Mouse (Mus musculus) spleen, adult 2 months (tissue): ENCODE measurements at regions not wholly inside any gene's neighbourhood (a gene's known extent, or its start where the extent isn't known, plus 50 kb on each side); places are given as distances from the start of the nearest gene placed in this dataset.
A peak's percentile ranks its signal among the peaks of the same experiment; 100 is the strongest.

ENCODE experiments used
- DNase-seq, 2 experiments: peaks; one replicate each; pipeline versions ENCODE4 v3.0.0 to v3.0.0-alpha.2; 2012 to 2021; ENCODE audit warnings: low spot score in 2 of 2, low read depth in 1 of 2
- H3K27ac ChIP-seq: fragments of 200-500 bp; 2 replicates; pipeline ENCODE4 v1.5.1; 2012; ENCODE audit warnings: low read length, inconsistent platforms; ENCODE audit not compliant: insufficient read depth
- H3K27me3 ChIP-seq: fragments of 200-500 bp; 2 replicates; pipeline ENCODE4 v1.6.1; 2012; ENCODE audit warnings: mild to moderate bottlenecking, moderate library complexity, low read length, inconsistent platforms; ENCODE audit not compliant: control insufficient read depth, insufficient read depth
- H3K36me3 ChIP-seq: fragments of 200-500 bp; 2 replicates; pipeline ENCODE4 v1.6.1; 2012; ENCODE audit warnings: mild to moderate bottlenecking, low read length, inconsistent platforms; ENCODE audit not compliant: control insufficient read depth, insufficient read depth
- H3K4me1 ChIP-seq: fragments of 200-500 bp; 2 replicates; pipeline ENCODE4 v1.6.1; 2011; ENCODE audit warnings: inconsistent platforms; ENCODE audit not compliant: control insufficient read depth, insufficient read depth, insufficient read length
- H3K4me3 ChIP-seq: fragments of 200-500 bp; 2 replicates; pipeline ENCODE4 v1.5.1; 2011; ENCODE audit warnings: mild to moderate bottlenecking, inconsistent platforms; ENCODE audit not compliant: insufficient read depth, insufficient read length; ENCODE audit errors: extremely low read depth
- CTCF ChIP-seq: fragments of 200-500 bp; IDR thresholded peaks from 2 replicates; pipeline ENCODE4 v1.5.1; 2011; ENCODE audit warnings: mild to moderate bottlenecking, inconsistent platforms; ENCODE audit not compliant: insufficient read depth, insufficient read length, insufficient replicate concordance; ENCODE audit errors: extremely low read depth
- POLR2A ChIP-seq: fragments of 200-500 bp; IDR thresholded peaks from 2 replicates; pipeline ENCODE4 v1.6.1; 2011; ENCODE audit warnings: low read depth, low read length, inconsistent platforms
- WGBS: fragments of 180-500 bp; shearing (Covaris S2); methylation state at CpG from one replicate; pipeline ENCODE4 v1.1.7; 2018; 5-methylcytosine and 5-hydroxymethylcytosine counted together

DNA sequence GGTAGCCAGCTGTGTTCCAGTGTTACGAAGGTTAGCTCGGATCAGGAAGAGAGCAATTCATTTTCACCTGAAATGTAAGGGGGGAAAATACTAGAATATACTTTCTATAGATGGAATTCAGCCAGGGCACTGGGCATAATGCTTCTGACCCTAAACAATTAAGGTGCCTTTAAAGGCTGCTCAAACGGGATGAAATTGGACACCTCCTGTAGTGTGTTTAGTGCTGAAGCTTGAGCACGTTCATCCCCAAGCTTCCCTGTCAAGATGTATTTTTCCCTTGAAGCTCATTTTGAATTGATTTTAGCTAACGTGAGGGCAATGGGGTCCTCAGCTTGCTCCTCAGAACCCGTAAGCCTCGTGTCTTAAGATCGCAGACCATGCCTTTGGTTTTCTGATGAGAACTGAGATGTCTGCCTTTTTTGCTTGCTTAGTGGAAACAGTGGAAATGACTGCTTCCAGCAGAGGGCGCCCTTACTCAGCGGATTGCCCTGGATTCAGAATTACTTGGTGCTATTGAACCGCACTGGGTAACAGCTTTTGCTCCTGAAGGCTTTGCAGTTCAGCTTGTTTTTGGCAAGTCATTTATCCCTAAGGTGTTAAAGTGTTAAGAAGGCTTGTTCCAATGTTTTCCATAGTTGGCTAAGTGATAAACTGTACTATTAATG is 74.6 kb upstream of the Fermt1 start:
- Histone ChIP-seq H3K27me3 (no peaks in the 10 kb centered on the region), H3K27ac (no peak overlapping the region), H3K36me3 (no peaks in the 10 kb centered on the region), H3K4me1 (peaks cover 16% of the 10 kb centered on the region), H3K4me3 (no peak overlapping the region)
- peak; percentile 29 to 47 for DNase-seq
- TF ChIP-seq CTCF (peak; percentile 58; the same call in 1 of the 2 replicates), POLR2A (no peak)
- 29% methylated on average over 11 of the region's 11 CpGs for WGBS

- H3K36me3 ChIP-seq: no peaks in the 10 kb centered on the region
- no peak for DNase-seq
- H3K27me3 ChIP-seq: no peaks in the 10 kb centered on the region
- no peak overlapping the region for H3K4me3 ChIP-seq
- no peak overlapping the region for H3K27ac ChIP-seq
- H3K4me1 ChIP-seq: peaks cover 16% of the 10 kb centered on the region
- no peak for TF ChIP-seq CTCF
- TF ChIP-seq POLR2A: no peak
- 34% methylated on average over 3 of the region's 3 CpGs for WGBS
Observed at GRCm38 (mm10) chr2:133021244-133021643, 75.5 kb upstream of the Fermt1 start.

- no peaks in the 10 kb centered on the region for H3K27me3 ChIP-seq
- no peak overlapping the region for H3K4me3 ChIP-seq
- H3K36me3 ChIP-seq: no peaks in the 10 kb centered on the region
- TF ChIP-seq CTCF (no peak), POLR2A (no peak)
- no peak for DNase-seq
- no peak overlapping the region for H3K27ac ChIP-seq
- H3K4me1 ChIP-seq: peaks cover 6% of the 10 kb centered on the region; the same call in 1 of the 2 replicates
- 85% methylated on average over 2 of the region's 2 CpGs for WGBS
Observed at GRCm38 (mm10) chr2:133027038-133027437, 81.3 kb upstream of the Fermt1 start.

DNA sequence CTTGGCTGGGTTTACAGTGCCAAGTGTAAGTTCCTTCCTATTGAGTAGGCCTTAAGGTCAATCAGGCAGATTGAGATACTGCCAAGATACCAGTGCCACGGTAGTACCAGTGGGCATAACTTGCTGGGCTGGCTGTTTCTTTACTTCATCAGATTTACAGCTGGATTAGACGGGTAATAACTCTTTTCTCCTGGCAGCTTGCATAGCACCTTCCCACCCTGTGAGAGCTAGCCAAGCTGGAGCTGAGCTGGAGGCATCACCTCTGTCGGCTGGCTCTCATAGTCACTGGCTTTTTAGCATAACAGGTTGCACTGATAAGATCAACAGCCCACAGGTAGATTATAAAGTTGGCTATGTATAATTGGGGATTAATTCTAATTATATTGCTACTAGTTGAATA is 89.7 kb upstream of the Fermt1 start:
- no peak for TF ChIP-seq POLR2A
- no peak for TF ChIP-seq CTCF
- no peak overlapping the region for H3K4me3 ChIP-seq
- WGBS: 86% methylated on average over 3 of the region's 3 CpGs
- DNase-seq: no peak
- no peaks in the 10 kb centered on the region for H3K27me3 ChIP-seq
- no peaks in the 10 kb centered on the region for H3K4me1 ChIP-seq
- no peak overlapping the region for H3K27ac ChIP-seq
- H3K36me3 ChIP-seq: no peaks in the 10 kb centered on the region

DNA sequence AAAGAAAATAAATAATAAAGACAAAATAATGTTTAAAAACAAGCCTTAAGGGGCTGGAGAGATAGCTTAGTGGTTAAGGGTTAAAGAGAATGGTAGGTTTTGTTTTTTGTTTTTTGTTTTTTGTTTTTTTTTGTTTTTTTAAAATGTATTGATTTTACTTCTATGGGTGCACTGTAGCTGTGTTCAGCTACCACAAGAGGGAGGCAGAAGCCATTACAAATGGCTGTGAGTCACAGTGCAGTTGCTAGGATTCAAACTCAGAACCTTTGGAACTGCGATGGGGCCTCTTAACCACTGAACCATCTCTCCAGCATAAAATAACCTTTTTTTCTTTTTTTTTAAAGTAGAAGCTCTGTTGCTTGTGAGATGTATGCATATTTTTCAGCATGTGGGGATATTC is 95.0 kb upstream of the Fermt1 start:
- WGBS: 83% methylated on average over 1 of the region's 1 CpGs

DNA sequence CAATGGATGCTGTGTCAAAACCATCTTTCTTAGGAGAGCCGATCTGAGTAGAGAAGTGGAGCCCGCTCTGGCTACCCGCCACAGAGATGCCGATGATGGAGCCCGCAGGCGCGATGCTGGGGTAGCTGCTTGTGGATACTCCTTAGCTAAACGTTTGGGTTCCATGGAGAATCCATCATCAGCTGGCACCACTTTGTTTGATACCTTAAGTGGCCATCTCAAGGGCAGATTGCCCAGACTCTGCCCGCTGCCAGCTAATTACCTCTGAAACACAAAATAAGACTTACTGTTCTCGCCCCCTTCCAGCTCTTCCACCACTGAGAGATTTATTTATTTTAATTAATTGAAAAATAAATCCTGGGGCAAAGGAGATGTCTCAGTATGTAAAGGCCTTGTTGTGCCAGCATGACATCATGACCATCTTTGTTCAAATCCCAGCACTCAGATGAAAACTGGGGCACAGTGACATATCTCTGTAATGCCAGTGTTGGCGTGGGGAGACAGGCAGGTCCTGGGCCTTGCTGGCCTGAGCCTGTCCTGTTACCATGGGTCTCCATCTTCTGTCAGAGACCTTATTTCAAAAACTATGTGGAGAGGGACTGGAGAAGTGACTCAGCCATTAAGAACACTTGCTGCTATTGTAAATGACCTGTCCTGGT is 132.1 kb upstream of the Fermt1 start:
- DNase-seq: no peak
- WGBS: 88% methylated on average over 11 of the region's 11 CpGs
- Histone ChIP-seq H3K4me1 (no peaks in the 10 kb centered on the region), H3K4me3 (no peak overlapping the region), H3K36me3 (no peaks in the 10 kb centered on the region), H3K27ac (no peak overlapping the region), H3K27me3 (no peaks in the 10 kb centered on the region)
- TF ChIP-seq POLR2A: no peak
- TF ChIP-seq CTCF: no peak

More for the DNA sequence above, 95.0 kb upstream of the Fermt1 start:
- Histone ChIP-seq H3K36me3 (no peaks in the 10 kb centered on the region), H3K4me3 (no peak overlapping the region), H3K27ac (no peak overlapping the region), H3K4me1 (no peaks in the 10 kb centered on the region), H3K27me3 (no peaks in the 10 kb centered on the region)
- no peak for DNase-seq
- TF ChIP-seq CTCF (no peak), POLR2A (no peak)

DNA sequence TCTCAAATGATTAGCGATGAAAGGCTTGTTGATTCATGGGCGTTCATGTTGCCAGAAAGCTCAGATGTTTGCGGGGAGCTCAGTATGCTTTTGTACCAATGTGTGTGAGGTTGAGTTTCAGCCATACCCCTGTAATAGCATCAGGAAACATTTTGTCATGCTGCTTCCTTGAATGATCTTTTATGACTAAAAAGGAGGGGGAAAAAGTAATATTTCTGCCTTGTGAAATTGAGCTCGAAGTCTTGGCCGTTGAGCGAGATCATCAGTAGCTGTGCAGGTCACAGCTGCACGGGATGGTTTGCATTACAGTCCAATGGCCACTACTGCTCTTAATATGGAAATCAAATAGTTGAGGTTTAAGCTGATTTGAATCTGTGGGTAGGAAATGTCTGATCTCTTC is 145.3 kb upstream of the Fermt1 start:
- H3K27me3 ChIP-seq: no peaks in the 10 kb centered on the region
- no peak for DNase-seq
- no peak overlapping the region for H3K4me3 ChIP-seq
- WGBS: 57% methylated on average over 7 of the region's 7 CpGs
- H3K36me3 ChIP-seq: no peaks in the 10 kb centered on the region
- no peak overlapping the region for H3K27ac ChIP-seq
- no peaks in the 10 kb centered on the region for H3K4me1 ChIP-seq
- TF ChIP-seq CTCF: no peak
- no peak for TF ChIP-seq POLR2A

DNA sequence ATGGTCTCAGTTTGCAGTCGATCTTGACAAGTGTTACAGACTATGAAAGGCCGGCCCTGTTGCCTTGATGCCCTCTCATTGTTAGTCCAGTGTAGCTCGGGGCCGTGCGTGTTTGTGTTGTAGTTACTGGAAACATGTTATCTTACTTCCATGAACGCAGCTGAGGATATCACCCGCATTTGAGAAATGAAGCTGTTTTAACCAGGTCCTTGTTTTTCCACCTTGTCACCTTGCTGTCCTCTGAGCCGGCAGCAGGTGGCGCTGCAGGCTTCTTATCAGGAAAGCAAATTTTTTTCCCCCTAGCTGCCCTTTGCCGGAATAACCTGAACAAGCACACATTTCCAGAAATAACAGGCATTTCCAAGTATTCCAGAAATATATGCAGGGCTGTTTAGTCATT is 167.9 kb upstream of the Fermt1 start:
- no peak for DNase-seq
- Histone ChIP-seq H3K4me1 (no peaks in the 10 kb centered on the region), H3K36me3 (no peaks in the 10 kb centered on the region), H3K27ac (no peak overlapping the region), H3K4me3 (no peak overlapping the region), H3K27me3 (no peaks in the 10 kb centered on the region)
- no peak for TF ChIP-seq POLR2A
- TF ChIP-seq CTCF: peak; percentile 53; the same call in 1 of the 2 replicates
- WGBS: 19% methylated on average over 10 of the region's 10 CpGs
